In the genomic region with DNA sequence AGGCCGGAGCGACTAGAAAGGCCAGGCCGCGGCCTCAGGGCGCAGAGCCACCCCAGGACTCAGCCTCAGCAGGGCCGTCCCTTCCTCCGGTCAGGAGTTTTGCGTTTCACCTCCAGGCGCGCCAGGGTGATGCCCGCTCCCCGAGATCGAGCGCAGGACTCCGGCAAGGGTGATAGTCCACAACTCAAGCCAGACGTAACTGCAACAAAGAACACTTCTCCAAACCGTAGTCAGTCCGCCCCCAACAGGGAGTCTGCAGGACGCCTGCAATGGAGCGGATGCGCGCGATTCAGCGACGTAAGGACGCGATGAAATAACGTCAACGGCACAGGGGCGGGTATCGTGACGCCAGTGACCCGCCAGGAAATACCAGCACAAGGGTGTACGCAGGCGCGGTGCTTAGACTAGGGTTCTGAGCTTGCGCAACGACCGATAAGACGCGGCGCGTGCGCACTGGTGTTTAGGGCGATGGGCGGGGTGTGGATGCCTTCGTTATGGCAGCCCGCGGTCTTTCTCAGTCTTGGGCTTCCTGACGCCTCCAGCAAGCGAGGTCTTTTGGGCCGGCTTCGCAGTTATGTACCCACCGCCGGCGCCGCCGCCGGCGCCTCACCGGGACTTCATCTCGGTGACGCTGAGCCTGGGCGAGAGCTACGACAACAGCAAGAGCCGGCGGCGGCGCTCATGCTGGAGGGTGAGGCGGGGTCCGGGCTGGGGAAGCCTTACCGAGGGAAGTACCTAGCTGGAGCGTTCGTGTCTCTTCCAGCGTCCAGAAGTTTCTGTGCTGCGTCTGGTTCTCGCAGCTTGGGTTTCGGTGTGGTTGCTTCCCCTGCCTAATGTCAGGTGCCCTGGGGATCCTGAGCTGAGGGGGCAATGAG, we compare ENCODE assay signal across 8 mouse cellular contexts. TPM values are rescaled to one million over a fixed set of nuclear protein-coding genes. Genes with fewer than 3 reads are reported as not detected.
DNase-seq lines count a peak whose midpoint lies in the region; ATAC-seq and TF ChIP-seq lines count a peak whose summit lies in the region.

TSS of gene Man1b1 (plus strand) at position 53 of the 875 bp plus-strand sequence.

- under 1% methylated on average over 78 of the region's 78 CpGs for WGBS in forebrain, embryonic 15.5 days
- WGBS in lung, adult 2 months: under 1% methylated on average over 78 of the region's 78 CpGs

- H3K36me3 ChIP-seq in ES-E14 (ENCODE audit: control insufficient read depth, insufficient read depth, low read length, poor library complexity, severe bottlenecking): peaks cover 23% of the 10 kb centered on the region
- peaks cover 38% of the 10 kb centered on the region for H3K36me3 ChIP-seq in forebrain, embryonic 15.5 days

- peak within 1 kb of the TSS; percentile 85 to 93 for H3K4me3 ChIP-seq in ES-E14 (ENCODE audit: insufficient read depth in 1 of 2, low read depth in 1 of 2, low read length in 2 of 2, poor library complexity in 1 of 2, severe bottlenecking in 1 of 2)
- peak within 1 kb of the TSS; percentile 90 for H3K4me3 ChIP-seq in forebrain, embryonic 15.5 days
- H3K4me3 ChIP-seq in lung, adult 2 months (replicated peaks; ENCODE audit: extremely low read depth, low read depth, low read length): peak within 1 kb of the TSS; percentile 92

- TF ChIP-seq POLR2A in lung, adult 2 months (IDR thresholded peaks at IDR 0.05; ENCODE audit: borderline replicate concordance, extremely low read depth, low read depth, low read length): peak; percentile 91; the same call in 1 of the 2 replicates

- in situ Hi-C loops in ES-E14 (cut with MboI; ENCODE audit: low sequenced_read_pairs in 2 of 2, unreplicated experiment in 2 of 2): no loop called here

- peak within 1 kb of the TSS; percentile 80 for H3K27ac ChIP-seq in ES-E14 (ENCODE audit: insufficient read depth, low read depth, low read length, poor library complexity, severe bottlenecking)
- peak within 1 kb of the TSS; percentile 90 for H3K27ac ChIP-seq in forebrain, embryonic 15.5 days (replicated peaks)

- H3K27me3 ChIP-seq in forebrain, embryonic 15.5 days: no peaks in the 10 kb centered on the region

- DNase-seq in ES-E14 (ENCODE audit: low read depth, low spot score): peak; percentile 98
- DNase-seq in cerebellum, adult 11-12 months: peak; percentile 99
- DNase-seq in heart, postnatal 25 days (ENCODE audit: low spot score): peak; percentile 98
- peak; percentile 99 to 100 for DNase-seq in layer of hippocampus, adult 18-20 months (ENCODE audit: low spot score in 2 of 2)
- peak; percentile 99 for DNase-seq in lung, adult 2 months
- DNase-seq in thymus, adult 18-20 months: peak; percentile 99

- H3K9ac ChIP-seq in ES-E14 (ENCODE audit: insufficient read depth, low read depth, low read length, poor library complexity, severe bottlenecking): peak within 1 kb of the TSS; percentile 90
- H3K9ac ChIP-seq in forebrain, embryonic 15.5 days (replicated peaks): peak within 1 kb of the TSS; percentile 78

- no peaks in the 10 kb centered on the region for H3K9me3 ChIP-seq in ES-E14 (ENCODE audit: control insufficient read depth, insufficient read depth, low read depth, low read length)
- H3K9me3 ChIP-seq in forebrain, embryonic 15.5 days: no peaks in the 10 kb centered on the region

- intact Hi-C loops in heart, postnatal 25 days (cut with DNase I): loop anchor here (5.0 kb wide), 2 partner anchors 60 to 75 kb away; partner anchors contain the start of genes Anapc2, Ssna1 and Tmem203

- 0 out of 2 replicates have a peak, but pooled peaks have one; percentile 18 for TF ChIP-seq CTCF in lung, adult 2 months (IDR thresholded peaks at IDR 0.05; ENCODE audit: insufficient read depth, low read length)

- H3K4me1 ChIP-seq in ES-E14 (ENCODE audit: control insufficient read depth in 2 of 2, insufficient read depth in 2 of 2, low read length in 2 of 2, poor library complexity in 1 of 2): peaks cover 0 to 4% of the 10 kb centered on the region in 2 experiments; a peak in 1 of 4 replicates
- peaks cover 31% of the 10 kb centered on the region for H3K4me1 ChIP-seq in forebrain, embryonic 15.5 days
- peaks cover 7% of the 10 kb centered on the region; the same call in 1 of the 2 replicates for H3K4me1 ChIP-seq in lung, adult 2 months (ENCODE audit: control insufficient read depth, insufficient read depth, low read length)

- ATAC-seq in forebrain, embryonic 15.5 days (replicated peaks): peak; percentile 99
- ATAC-seq in neutrophil, adult 5-6 weeks (ENCODE audit: extremely low read depth, insufficient number of reproducible peaks, low FRiP score, poor library complexity, severe bottlenecking): peak; percentile 97

- H3K4me2 ChIP-seq in forebrain, embryonic 15.5 days (replicated peaks): peak within 1 kb of the TSS; percentile 89

TF ChIP-seq in ES-E14, 5 proteins besides CTCF, POLR2A, EP300 and RAD21:
- no peak for TF ChIP-seq ZNF384 (IDR thresholded peaks at IDR 0.05; ENCODE audit: low read depth, low read length)
- TF ChIP-seq ZC3H11A (IDR thresholded peaks at IDR 0.05; ENCODE audit: borderline replicate concordance, low read depth, low read length): no peak
- peak; percentile 82; the same call in 1 of the 2 replicates for TF ChIP-seq HCFC1 (IDR thresholded peaks at IDR 0.05; ENCODE audit: borderline replicate concordance, insufficient read depth, low read length)
- no peak for TF ChIP-seq CHD2 (IDR thresholded peaks at IDR 0.05; ENCODE audit: low read depth, low read length)
- TF ChIP-seq MAFK (IDR thresholded peaks at IDR 0.05; ENCODE audit: insufficient read depth, low read depth, low read length): no peak

RNA-seq across cellular contexts. Expression of gene Man1b1, which starts in this region (rescaled TPM):
- 73.0 and 100 TPM in 2 replicates for total RNA-seq in ES-E14 (2012; rRNA removed)
- polyA plus RNA-seq in forebrain, embryonic 15.5 days (2015; fragmentation: Nextera tagmentation; extraction: Ambion mirVana): 52.6 and 61.1 TPM in 2 replicates
- 10 to 100 TPM; 18.0 to 20.9 TPM for total RNA-seq in heart, postnatal 25 days (2021)
- total RNA-seq in layer of hippocampus, adult 18-20 months (2021): 10 to 100 TPM; 59.6 to 62.4 TPM
- 14.4 and 18.1 TPM in 2 replicates for polyA plus RNA-seq in lung, adult 2 months (2012; rRNA removed)
- 49.2 and 79.5 TPM in 2 replicates for total RNA-seq in neutrophil, adult 5-6 weeks (2017)

Comparison
In these comparisons a context has a peak if more than half of its experiments do, and no peak if none do; other contexts are left out.
1. Peak in every context shown above with its lines: DNase-seq, ATAC-seq, H3K4me3 ChIP-seq and H3K27ac ChIP-seq.